Mouse (Mus musculus) hindbrain, embryonic 16.5 days (tissue): ENCODE data around the gene Mia3. TPM values are rescaled to one million over a fixed set of nuclear protein-coding genes. Genes with fewer than 3 reads are reported as not detected.
"Not testable (repeated sequence)": the region's sequence is repeated elsewhere in the genome, so short reads cannot be mapped to it uniquely, and the experiment has no call there.

Experiments used
- ATAC-seq: fragments of 200-750 bp; cut with Nextera tagmentation; 2 replicates; pipeline ENCODE4 v1.8.0; 2017; ENCODE audit warnings: moderate TSS enrichment, moderate library complexity
- H3K27ac ChIP-seq: fragments of 300-500 bp; sonication (generic); 2 replicates; pipeline ENCODE4 v1.5.1; 2014; ENCODE audit warnings: low read depth, mild to moderate bottlenecking, control low read depth, low read length, moderate library complexity
- H3K27me3 ChIP-seq: fragments of 300-500 bp; sonication (generic); replicated peaks from 2 replicates; pipeline ENCODE4 v1.6.1; 2014; ENCODE audit warnings: low read length; ENCODE audit not compliant: control insufficient read depth, insufficient read depth
- H3K36me3 ChIP-seq: fragments of 300-500 bp; sonication (generic); 2 replicates; pipeline ENCODE4 v1.6.1; 2014; ENCODE audit warnings: mild to moderate bottlenecking, low read length, moderate library complexity, mixed read lengths; ENCODE audit not compliant: control insufficient read depth, insufficient read depth
- H3K4me1 ChIP-seq: fragments of 300-500 bp; sonication (generic); 2 replicates; pipeline ENCODE4 v1.6.1; 2014; ENCODE audit warnings: low read depth, low read length; ENCODE audit not compliant: control insufficient read depth, insufficient read depth
- H3K4me2 ChIP-seq: fragments of 300-500 bp; sonication (generic); 2 replicates; pipeline ENCODE4 v1.6.1; 2014; ENCODE audit warnings: mild to moderate bottlenecking, low read length, control low read depth, moderate library complexity
- H3K4me3 ChIP-seq: fragments of 300-500 bp; sonication (generic); 2 replicates; pipeline ENCODE4 v1.5.1; 2014; ENCODE audit warnings: mild to moderate bottlenecking, low read length, control low read depth, moderate library complexity
- H3K9ac ChIP-seq: fragments of 300-500 bp; sonication (generic); 2 replicates; pipeline ENCODE4 v1.6.1; 2014; ENCODE audit warnings: low read depth, mild to moderate bottlenecking, control low read depth, low read length, moderate library complexity
- H3K9me3 ChIP-seq: fragments of 300-500 bp; sonication (generic); 2 replicates; pipeline ENCODE4 v1.6.1; 2014; ENCODE audit warnings: mild to moderate bottlenecking, low read length, moderate library complexity; ENCODE audit not compliant: control insufficient read depth
- WGBS: fragments of 180-500 bp; shearing (Covaris S2); extraction: QIAGEN DNeasy Blood & Tissue Kit; methylation state at CpG from one replicate; pipeline ENCODE4 v1.1.7; 2014; 5-methylcytosine and 5-hydroxymethylcytosine counted together
- polyA plus RNA-seq: library from polyadenylated mRNA; unstranded; fragments of >200 nt; fragmentation: Nextera tagmentation; extraction: Ambion mirVana; gene quantifications from 2 replicates; pipeline ENCODE4 v1.2.1, GENCODE M21; 2015

Mia3 gene
- polyA plus RNA-seq, 1 experiment from 2014 or later, result 102 TPM

DNA sequence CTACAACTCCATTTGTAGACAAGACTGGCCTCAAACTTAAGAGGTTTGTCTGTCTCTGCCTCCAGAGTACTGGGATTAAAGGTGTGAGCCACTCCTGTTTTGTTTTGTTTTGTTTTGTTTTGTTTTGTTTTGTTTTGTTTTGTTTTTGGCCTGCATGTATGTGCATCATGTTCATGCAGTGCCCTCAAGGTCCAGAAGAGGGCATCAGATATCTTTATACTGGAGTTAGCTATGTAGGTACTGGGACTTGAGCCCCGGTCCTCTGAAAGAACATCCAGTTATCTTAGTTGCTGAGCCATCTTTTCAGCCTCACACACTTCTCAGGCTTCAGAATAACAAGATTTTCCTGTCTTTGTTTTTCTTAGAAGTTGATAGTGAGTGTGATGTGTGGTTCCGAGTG is 53.6 kb downstream of the Mia3 start:
- Histone ChIP-seq H3K4me3 (no peak overlapping the region), H3K9ac (no peak overlapping the region), H3K4me2 (no peak overlapping the region), H3K9me3 (no peaks in the 10 kb centered on the region), H3K27ac (no peak overlapping the region), H3K36me3 (peaks cover 21% of the 10 kb centered on the region), H3K27me3 (no peaks in the 10 kb centered on the region), H3K4me1 (no peaks in the 10 kb centered on the region)
- ATAC-seq, result no peak
- 94% methylated on average over 2 of the region's 2 CpGs for WGBS

DNA sequence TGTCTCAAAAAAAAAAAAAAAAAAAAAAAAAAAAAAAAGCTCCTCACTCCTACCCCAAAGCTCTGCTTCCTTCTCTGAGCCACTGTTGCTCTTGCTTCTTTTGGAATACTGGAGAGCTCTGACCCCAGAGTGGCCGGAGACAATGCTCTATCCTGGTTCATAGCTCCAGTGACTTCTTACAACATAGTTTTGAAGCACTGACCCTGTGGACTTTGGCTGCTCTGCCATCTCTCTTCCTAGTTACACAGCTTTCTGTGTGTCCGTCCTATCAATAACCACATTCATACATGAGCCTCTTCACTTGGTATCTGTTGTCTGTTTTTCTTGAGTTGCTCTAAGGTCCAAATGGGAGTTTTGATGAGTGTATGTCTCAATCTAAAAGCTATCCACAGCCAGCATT is 57.3 kb downstream of the Mia3 start:
- 99% methylated on average over 2 of the region's 2 CpGs for WGBS
- Histone ChIP-seq H3K36me3 (peaks cover 16% of the 10 kb centered on the region), H3K27ac (no peak overlapping the region), H3K9me3 (no peaks in the 10 kb centered on the region), H3K27me3 (no peaks in the 10 kb centered on the region), H3K9ac (no peak overlapping the region), H3K4me2 (no peak overlapping the region), H3K4me3 (no peak overlapping the region), H3K4me1 (no peaks in the 10 kb centered on the region)
- ATAC-seq, result no peak

DNA sequence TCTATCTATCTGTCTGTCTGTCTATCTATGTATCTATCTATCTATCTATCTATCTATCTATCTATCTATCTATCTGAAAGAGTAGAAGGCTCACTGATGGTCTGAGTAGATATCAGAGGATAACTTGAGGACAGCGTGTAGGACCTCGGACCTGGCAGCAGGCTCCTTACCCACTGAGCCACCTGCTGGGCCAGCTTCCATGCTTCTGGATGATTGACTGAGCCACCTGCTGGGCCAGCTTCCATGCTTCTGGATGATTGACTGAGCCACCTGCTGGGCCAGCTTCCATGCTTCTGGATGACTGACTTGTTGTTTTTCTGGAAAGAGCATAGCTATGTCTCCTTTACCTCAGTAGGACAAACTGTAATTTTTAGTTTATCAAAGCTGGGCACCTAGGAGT is 59.8 kb downstream of the Mia3 start:
- not testable (repeated sequence) for ATAC-seq, H3K27ac ChIP-seq, H3K36me3 ChIP-seq, H3K4me2 ChIP-seq, H3K4me1 ChIP-seq, H3K9ac ChIP-seq, H3K9me3 ChIP-seq, H3K4me3 ChIP-seq, H3K27me3 ChIP-seq
- 40% methylated on average over 2 of the region's 2 CpGs for WGBS

- H3K9ac ChIP-seq, result no peak overlapping the region
- 87% methylated on average over 1 of the region's 1 CpGs for WGBS
- no peak for ATAC-seq
- H3K27me3 ChIP-seq, result no peaks in the 10 kb centered on the region
- peaks cover 2% of the 10 kb centered on the region; the same call in 1 of the 2 replicates for H3K36me3 ChIP-seq
- H3K4me1 ChIP-seq, result no peaks in the 10 kb centered on the region
- no peak overlapping the region for H3K4me3 ChIP-seq
- H3K4me2 ChIP-seq, result no peak overlapping the region
- no peaks in the 10 kb centered on the region for H3K9me3 ChIP-seq
- H3K27ac ChIP-seq, result no peak overlapping the region
These were observed 60.9 kb downstream of the Mia3 start for GRCm38 (mm10) chr1:183308476-183308875.

DNA sequence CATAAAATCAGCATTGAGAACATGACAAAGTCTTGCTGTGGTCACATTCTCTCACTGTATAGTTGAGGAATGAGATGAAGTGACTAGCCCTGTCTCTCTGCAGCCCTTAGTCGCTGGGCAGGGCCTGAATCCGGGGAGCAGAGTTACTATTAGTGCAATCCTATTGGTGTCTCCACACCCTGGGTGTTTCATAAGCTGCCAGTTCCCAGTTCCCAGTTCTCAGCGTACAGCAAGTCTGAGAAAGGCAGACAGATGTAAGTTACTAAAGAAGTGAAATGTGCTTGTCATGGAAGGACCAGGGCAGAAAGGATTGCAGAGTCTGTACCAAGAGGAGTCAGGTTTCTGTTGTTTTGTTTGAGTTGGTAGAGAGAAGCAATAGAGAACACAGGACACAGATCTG is 61.8 kb downstream of the Mia3 start:
- H3K9me3 ChIP-seq, result no peaks in the 10 kb centered on the region
- no peak overlapping the region for H3K27ac ChIP-seq
- no peak overlapping the region for H3K4me3 ChIP-seq
- no peaks in the 10 kb centered on the region for H3K4me1 ChIP-seq
- no peak overlapping the region for H3K9ac ChIP-seq
- peaks cover 2% of the 10 kb centered on the region; the same call in 1 of the 2 replicates for H3K36me3 ChIP-seq
- H3K27me3 ChIP-seq, result no peaks in the 10 kb centered on the region
- WGBS, result 84% methylated on average over 3 of the region's 3 CpGs
- no peak for ATAC-seq
- no peak overlapping the region for H3K4me2 ChIP-seq

- Histone ChIP-seq H3K4me2 (no peak overlapping the region), H3K27me3 (no peaks in the 10 kb centered on the region), H3K9ac (no peak overlapping the region), H3K27ac (no peak overlapping the region), H3K36me3 (no peaks in the 10 kb centered on the region), H3K9me3 (no peaks in the 10 kb centered on the region), H3K4me3 (no peak overlapping the region), H3K4me1 (no peaks in the 10 kb centered on the region)
- WGBS, result 88% methylated on average over 6 of the region's 6 CpGs
- no peak for ATAC-seq
These were observed 70.2 kb downstream of the Mia3 start for GRCm38 (mm10) chr1:183299161-183299560.

GRCm38 (mm10) chr1:183297886-183298489 is 71.4 kb downstream of the Mia3 start:
- Histone ChIP-seq H3K27ac (no peak overlapping the region; the same call in 1 of the 2 replicates), H3K4me2 (peak overlapping the region; percentile 52), H3K4me3 (peak overlapping the region; percentile 46), H3K27me3 (no peaks in the 10 kb centered on the region), H3K9ac (peak overlapping the region; percentile 51), H3K36me3 (no peaks in the 10 kb centered on the region), H3K4me1 (no peaks in the 10 kb centered on the region), H3K9me3 (no peaks in the 10 kb centered on the region)
- ATAC-seq, result no peak
- 0% methylated on average over 20 of the region's 20 CpGs for WGBS

DNA sequence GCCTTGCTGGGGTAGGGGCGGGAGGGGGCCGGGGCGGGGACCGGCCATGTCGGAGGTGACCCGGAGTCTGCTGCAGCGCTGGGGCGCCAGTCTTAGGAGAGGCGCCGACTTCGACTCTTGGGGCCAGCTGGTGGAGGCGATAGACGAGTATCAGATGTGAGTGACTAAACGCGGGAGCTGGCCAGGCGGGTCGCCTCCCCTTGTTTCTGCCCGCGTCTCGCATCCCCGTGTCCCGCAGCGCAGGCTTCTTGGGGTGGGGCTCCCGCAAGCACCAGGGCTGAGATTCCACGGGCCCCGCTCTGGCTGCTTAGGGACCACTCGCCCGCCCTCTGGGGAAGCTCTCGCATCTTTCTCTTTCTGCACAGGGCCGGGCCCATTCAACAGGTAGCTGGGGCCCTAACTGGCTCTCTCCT is 71.9 kb downstream of the Mia3 start:
- Histone ChIP-seq H3K9ac (peak overlapping the region; percentile 51), H3K4me2 (peak overlapping the region; percentile 52), H3K27ac (peak overlapping the region; percentile 9; the same call in 1 of the 2 replicates), H3K27me3 (no peaks in the 10 kb centered on the region), H3K36me3 (no peaks in the 10 kb centered on the region), H3K4me1 (no peaks in the 10 kb centered on the region), H3K4me3 (peak overlapping the region; percentile 46), H3K9me3 (no peaks in the 10 kb centered on the region)
- WGBS, result 1% methylated on average over 19 of the region's 30 CpGs
- peak; percentile 14; the same call in 1 of the 2 replicates for ATAC-seq

DNA sequence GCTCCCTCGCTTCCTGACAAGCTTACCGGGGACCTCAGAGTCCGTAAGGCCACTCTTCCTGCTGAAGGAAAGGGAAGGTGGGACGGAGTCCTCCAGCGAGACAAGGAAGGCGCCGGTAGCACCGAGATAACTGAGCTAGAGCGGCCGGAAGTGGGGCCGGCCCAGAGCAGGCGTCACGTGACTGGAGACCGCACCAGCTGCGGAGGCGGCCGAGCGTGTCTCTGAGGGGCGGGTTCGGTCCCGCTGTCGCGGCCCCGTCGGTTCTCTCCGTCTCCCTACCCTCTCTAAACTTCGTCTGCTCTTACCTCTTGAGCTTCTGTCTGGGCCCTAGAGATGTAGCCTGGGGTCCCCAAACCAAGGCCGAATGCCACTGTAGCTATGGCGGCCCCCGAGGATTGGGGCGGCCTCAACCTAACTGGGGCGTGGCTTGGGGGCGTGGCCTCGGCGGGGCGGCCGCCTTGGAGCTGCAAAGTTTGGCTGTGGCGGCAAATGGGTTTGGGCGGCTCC is 72.4 kb downstream of the Mia3 start, which contains the start of gene Brox:
Gene Brox (minus strand): TSS at position 393 of the 507 bp plus-strand sequence.
- no peaks in the 10 kb centered on the region for H3K4me1 ChIP-seq
- peak; percentile 94 for ATAC-seq
- H3K36me3 ChIP-seq, result no peaks in the 10 kb centered on the region; the same call in 1 of the 2 replicates
- H3K4me3 ChIP-seq, result peak within 1 kb of the TSS; percentile 46
- no peaks in the 10 kb centered on the region for H3K27me3 ChIP-seq
- 0% methylated on average over 39 of the region's 39 CpGs for WGBS
- H3K4me2 ChIP-seq, result peak within 1 kb of the TSS; percentile 52
- H3K27ac ChIP-seq, result peak within 1 kb of the TSS; percentile 76
- peak within 1 kb of the TSS; percentile 59 for H3K9ac ChIP-seq
- no peaks in the 10 kb centered on the region for H3K9me3 ChIP-seq
